Mouse (Mus musculus) ES-CJ7 (cell line): ENCODE measurements around the gene Srl.
A peak's percentile ranks its signal among the peaks of the same experiment; 100 is the strongest.
"Not testable (repeated sequence)": the region's sequence is repeated elsewhere in the genome, so short reads cannot be mapped to it uniquely, and the experiment has no call there.

Experiments
- DNase-seq: peaks from one replicate; pipeline ENCODE4 v3.0.0; 2011; ENCODE audit warnings: low read depth, low spot score

Srl gene

GRCm38 (mm10) chr16:4474040-4474881 lies 67.4 kb downstream of the Srl start:
- DNase-seq = not testable (repeated sequence)

- DNase-seq = no peak
These were observed 68.4 kb downstream of the Srl start for GRCm38 (mm10) chr16:4473231-4473630.

GRCm38 (mm10) chr16:4472687-4473086 lies 68.9 kb downstream of the Srl start:
- DNase-seq = no peak

- peak; percentile 19 for DNase-seq
These were observed 71.8 kb downstream of the Srl start for GRCm38 (mm10) chr16:4469599-4470352.

- no peak for DNase-seq
These were observed 77.0 kb downstream of the Srl start for GRCm38 (mm10) chr16:4464529-4465089.

- no peak for DNase-seq
These were observed 83.7 kb downstream of the Srl start for GRCm38 (mm10) chr16:4457927-4458326.

- DNase-seq = no peak
These were observed 85.2 kb downstream of the Srl start for GRCm38 (mm10) chr16:4456391-4456790.

- no peak for DNase-seq
These were observed 85.9 kb downstream of the Srl start for GRCm38 (mm10) chr16:4455693-4456092.

- no peak for DNase-seq
These were observed 87.1 kb downstream of the Srl start for GRCm38 (mm10) chr16:4454563-4454962.

- DNase-seq = no peak
These were observed 92.2 kb downstream of the Srl start for GRCm38 (mm10) chr16:4449418-4449817.

GRCm38 (mm10) chr16:4448235-4448634 lies 93.4 kb downstream of the Srl start:
- DNase-seq = peak; percentile 9

GRCm38 (mm10) chr16:4446395-4446794 lies 95.2 kb downstream of the Srl start:
- DNase-seq = no peak

GRCm38 (mm10) chr16:4444378-4444777 lies 97.2 kb downstream of the Srl start:
- no peak for DNase-seq

GRCm38 (mm10) chr16:4439302-4440066 lies 102.1 kb downstream of the Srl start:
- DNase-seq = no peak

GRCm38 (mm10) chr16:4436738-4437137 lies 104.9 kb downstream of the Srl start:
- no peak for DNase-seq

GRCm38 (mm10) chr16:4435371-4435770 lies 106.2 kb downstream of the Srl start:
- no peak for DNase-seq

- DNase-seq = no peak
These were observed 109.8 kb downstream of the Srl start for GRCm38 (mm10) chr16:4431841-4432240.

GRCm38 (mm10) chr16:4431013-4431412 lies 110.6 kb downstream of the Srl start:
- no peak for DNase-seq

- DNase-seq = no peak
These were observed 111.4 kb downstream of the Srl start for GRCm38 (mm10) chr16:4430232-4430631.
